Mouse (Mus musculus) embryonic facial prominence, embryonic 10.5 days (tissue): Measurements from ENCODE around the gene Mrps18b. TPM values are rescaled to one million over a fixed set of nuclear protein-coding genes. Genes with fewer than 3 reads are reported as not detected.

Experiments
- DNase-seq: peaks from one replicate; pipeline ENCODE4 v3.0.0-alpha.2; 2017; ENCODE audit warnings: low spot score
- H3K27ac ChIP-seq: fragments of 300-500 bp; sonication (generic); replicated peaks from 2 replicates; pipeline ENCODE4 v1.5.1; 2016; ENCODE audit warnings: mild to moderate bottlenecking
- H3K27me3 ChIP-seq: fragments of 300-500 bp; sonication (generic); replicated peaks from 2 replicates; pipeline ENCODE4 v1.6.1; 2016; ENCODE audit warnings: low read depth, mild to moderate bottlenecking; ENCODE audit not compliant: poor library complexity, severe bottlenecking
- H3K36me3 ChIP-seq: fragments of 300-500 bp; sonication (generic); replicated peaks from 2 replicates; pipeline ENCODE4 v1.6.1; 2016; ENCODE audit warnings: mild to moderate bottlenecking, moderate library complexity
- H3K4me1 ChIP-seq: fragments of 300-500 bp; sonication (generic); 2 replicates; pipeline ENCODE4 v1.6.1; 2016
- H3K4me3 ChIP-seq: fragments of 300-500 bp; sonication (generic); 2 replicates; pipeline ENCODE4 v1.5.1; 2016; ENCODE audit warnings: mild to moderate bottlenecking, moderate library complexity
- H3K9me3 ChIP-seq: fragments of 300-500 bp; sonication (generic); 2 replicates; pipeline ENCODE4 v1.6.1; 2016; ENCODE audit warnings: mild to moderate bottlenecking
- WGBS: fragments of 180-500 bp; shearing (Covaris S2); methylation state at CpG from one replicate; pipeline ENCODE4 v1.1.7; 2016; 5-methylcytosine and 5-hydroxymethylcytosine counted together
- polyA plus RNA-seq: library from polyadenylated mRNA; unstranded; fragments of >200 nt; fragmentation: Nextera tagmentation; extraction: Ambion mirVana; gene quantifications from 2 replicates; pipeline ENCODE4 v1.2.1, GENCODE M21; 2016

Mrps18b gene
- polyA plus RNA-seq, 1 experiment from 2014 or later: 96.0 TPM

DNA sequence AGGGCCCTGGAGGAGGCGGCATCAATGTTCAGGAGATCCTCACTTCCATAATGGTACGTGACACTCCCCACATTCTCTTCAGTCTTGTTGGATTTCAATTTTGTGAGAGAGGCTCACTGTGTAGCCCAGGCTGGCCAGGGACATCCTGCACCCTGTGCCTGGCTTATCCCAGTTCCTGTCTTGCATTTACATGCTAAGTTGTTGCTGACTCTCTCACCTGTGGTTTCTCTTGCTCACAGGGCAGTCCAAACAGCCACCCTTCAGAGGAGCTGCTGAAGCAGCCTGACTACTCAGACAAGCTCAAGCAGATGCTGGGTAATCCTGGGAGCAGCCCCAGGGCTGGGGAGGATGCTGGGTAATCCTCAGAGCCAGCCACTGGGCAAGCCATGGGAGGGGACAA, 13.3 kb upstream of the Mrps18b start:
- Histone ChIP-seq H3K27ac (no peak overlapping the region), H3K4me1 (no peaks in the 10 kb centered on the region), H3K27me3 (no peaks in the 10 kb centered on the region), H3K9me3 (no peaks in the 10 kb centered on the region), H3K36me3 (peaks cover 82% of the 10 kb centered on the region), H3K4me3 (no peak overlapping the region)
- 96% methylated on average over 2 of the region's 2 CpGs for WGBS
- no peak for DNase-seq

- no peak for DNase-seq
- Histone ChIP-seq H3K27me3 (no peaks in the 10 kb centered on the region), H3K4me3 (no peak overlapping the region), H3K27ac (no peak overlapping the region), H3K36me3 (peaks cover 99% of the 10 kb centered on the region), H3K4me1 (no peaks in the 10 kb centered on the region), H3K9me3 (no peaks in the 10 kb centered on the region)
- 92% methylated on average over 1 of the region's 1 CpGs for WGBS
Observed at GRCm38 (mm10) chr17:35927471-35927870, 11.3 kb upstream of the Mrps18b start.

- DNase-seq: no peak
- H3K4me3 ChIP-seq: no peak overlapping the region
- peaks cover 76% of the 10 kb centered on the region for H3K36me3 ChIP-seq
- no peaks in the 10 kb centered on the region for H3K9me3 ChIP-seq
- no peak overlapping the region for H3K27ac ChIP-seq
- no peaks in the 10 kb centered on the region for H3K27me3 ChIP-seq
- peaks cover 21% of the 10 kb centered on the region for H3K4me1 ChIP-seq
- 95% methylated on average over 4 of the region's 4 CpGs for WGBS
Observed at GRCm38 (mm10) chr17:35923281-35923680, 7.1 kb upstream of the Mrps18b start.

- WGBS: 89% methylated on average over 3 of the region's 3 CpGs
Observed at GRCm38 (mm10) chr17:35922566-35922965, 6.4 kb upstream of the Mrps18b start.

DNA sequence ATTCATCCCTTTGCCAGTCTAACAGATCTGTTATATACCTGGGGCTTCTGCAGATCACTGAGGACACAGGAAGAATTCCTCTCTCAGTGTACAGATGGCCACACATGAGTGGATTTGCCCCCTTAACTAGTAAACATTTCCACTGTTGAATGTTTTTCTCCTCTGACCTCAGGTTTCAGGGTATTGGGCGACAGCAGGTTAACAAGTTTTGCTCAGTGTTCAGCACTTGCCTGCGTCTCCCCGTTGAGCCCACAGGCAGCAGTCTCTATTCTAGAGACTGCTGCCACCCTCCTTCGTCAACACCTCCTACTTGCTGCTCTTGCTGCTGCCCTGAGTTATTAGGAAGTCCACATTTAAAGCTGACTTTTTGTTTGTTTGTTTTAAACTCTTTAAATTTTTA, 5.5 kb upstream of the Mrps18b start:
- H3K27ac ChIP-seq: no peak overlapping the region
- H3K4me1 ChIP-seq: peaks cover 21% of the 10 kb centered on the region
- peaks cover 69% of the 10 kb centered on the region for H3K36me3 ChIP-seq
- DNase-seq: no peak
- H3K27me3 ChIP-seq: no peaks in the 10 kb centered on the region
- no peaks in the 10 kb centered on the region for H3K9me3 ChIP-seq
- WGBS: 91% methylated on average over 4 of the region's 4 CpGs
- H3K4me3 ChIP-seq: no peak overlapping the region

More at GRCm38 (mm10) chr17:35922566-35922965, 6.4 kb upstream of the Mrps18b start:
- no peak overlapping the region for H3K27ac ChIP-seq
- H3K4me1 ChIP-seq: peaks cover 21% of the 10 kb centered on the region
- H3K9me3 ChIP-seq: no peaks in the 10 kb centered on the region
- H3K27me3 ChIP-seq: no peaks in the 10 kb centered on the region
- H3K36me3 ChIP-seq: peaks cover 73% of the 10 kb centered on the region
- no peak overlapping the region for H3K4me3 ChIP-seq
- DNase-seq: no peak

DNA sequence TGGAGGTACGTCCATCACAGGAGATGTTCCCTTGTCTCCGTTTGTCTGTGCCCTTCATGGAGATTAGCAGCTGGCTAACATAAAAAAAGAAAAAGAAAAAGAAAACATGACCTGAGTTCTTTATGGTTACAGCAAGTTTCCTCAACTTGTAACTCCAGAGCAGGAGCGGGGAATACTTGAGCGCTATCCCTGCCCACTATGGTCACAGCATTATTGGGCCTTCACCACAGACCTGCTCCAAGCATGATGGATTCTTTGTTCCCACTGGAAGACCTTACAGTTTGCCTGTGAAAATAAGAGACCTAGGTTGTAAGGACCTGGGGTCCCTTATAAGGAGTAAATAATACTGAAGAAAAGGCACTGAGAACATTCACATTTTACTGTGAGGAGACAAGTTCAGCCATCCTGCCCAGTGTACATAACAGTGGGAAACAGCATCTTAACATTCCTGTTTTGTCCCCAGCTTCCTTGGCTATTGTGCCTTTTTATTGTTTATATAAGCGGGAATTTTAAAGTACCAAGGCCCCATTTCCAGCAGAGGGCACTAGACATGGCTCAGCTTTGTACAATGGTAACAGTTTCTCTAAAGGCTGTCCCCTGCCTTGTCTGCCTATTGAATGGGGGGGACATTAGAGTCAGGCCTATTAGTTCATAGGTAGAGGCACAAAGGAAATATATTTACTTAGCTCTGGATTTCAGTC, 4.8 kb upstream of the Mrps18b start:
- Histone ChIP-seq H3K4me1 (peaks cover 21% of the 10 kb centered on the region), H3K36me3 (peaks cover 62% of the 10 kb centered on the region), H3K4me3 (peak overlapping the region; percentile 2; the same call in 1 of the 2 replicates), H3K27me3 (no peaks in the 10 kb centered on the region), H3K9me3 (no peaks in the 10 kb centered on the region), H3K27ac (peak overlapping the region; percentile 51)
- peak; percentile 36 for DNase-seq
- WGBS: 74% methylated on average over 5 of the region's 5 CpGs

GRCm38 (mm10) chr17:35920384-35920783, 4.2 kb upstream of the Mrps18b start:
- peak overlapping the region; percentile 97 for H3K27ac ChIP-seq

DNA sequence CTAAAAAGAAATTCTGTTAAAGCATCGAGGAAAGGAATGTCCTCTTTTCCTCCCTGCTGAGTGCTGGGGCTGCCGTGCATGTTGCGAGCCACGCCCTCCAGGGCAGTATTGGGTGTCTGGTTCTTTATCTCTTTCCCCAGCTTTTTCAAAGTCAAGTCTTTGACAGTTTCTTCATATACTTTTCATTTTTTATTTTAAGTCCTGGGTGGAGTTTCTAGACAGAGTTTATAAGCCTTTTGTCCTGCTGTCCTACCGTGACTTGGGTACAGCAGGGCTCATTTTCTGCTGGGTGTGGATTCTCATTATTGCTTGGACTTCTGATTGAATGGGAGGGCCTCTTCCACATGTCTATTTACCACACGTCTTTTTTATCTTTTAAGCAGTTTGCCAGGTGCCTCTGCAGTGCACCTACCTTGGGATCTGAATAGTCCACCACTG, 3.7 kb upstream of the Mrps18b start:
- no peak for DNase-seq
- Histone ChIP-seq H3K4me3 (peak overlapping the region; percentile 83), H3K27me3 (no peaks in the 10 kb centered on the region), H3K4me1 (peaks cover 28% of the 10 kb centered on the region), H3K9me3 (no peaks in the 10 kb centered on the region), H3K36me3 (peaks cover 51% of the 10 kb centered on the region), H3K27ac (peak overlapping the region; percentile 97)
- 74% methylated on average over 6 of the region's 6 CpGs for WGBS

More at GRCm38 (mm10) chr17:35920384-35920783, 4.2 kb upstream of the Mrps18b start:
- WGBS: 84% methylated on average over 1 of the region's 1 CpGs
- peaks cover 56% of the 10 kb centered on the region for H3K36me3 ChIP-seq
- no peaks in the 10 kb centered on the region for H3K9me3 ChIP-seq
- H3K27me3 ChIP-seq: no peaks in the 10 kb centered on the region
- DNase-seq: no peak
- H3K4me1 ChIP-seq: peaks cover 23% of the 10 kb centered on the region
- H3K4me3 ChIP-seq: peak overlapping the region; percentile 83

GRCm38 (mm10) chr17:35919060-35919715, 3.0 kb upstream of the Mrps18b start:
- peak; percentile 91 for DNase-seq
- H3K4me3 ChIP-seq: peak overlapping the region; percentile 83

DNA sequence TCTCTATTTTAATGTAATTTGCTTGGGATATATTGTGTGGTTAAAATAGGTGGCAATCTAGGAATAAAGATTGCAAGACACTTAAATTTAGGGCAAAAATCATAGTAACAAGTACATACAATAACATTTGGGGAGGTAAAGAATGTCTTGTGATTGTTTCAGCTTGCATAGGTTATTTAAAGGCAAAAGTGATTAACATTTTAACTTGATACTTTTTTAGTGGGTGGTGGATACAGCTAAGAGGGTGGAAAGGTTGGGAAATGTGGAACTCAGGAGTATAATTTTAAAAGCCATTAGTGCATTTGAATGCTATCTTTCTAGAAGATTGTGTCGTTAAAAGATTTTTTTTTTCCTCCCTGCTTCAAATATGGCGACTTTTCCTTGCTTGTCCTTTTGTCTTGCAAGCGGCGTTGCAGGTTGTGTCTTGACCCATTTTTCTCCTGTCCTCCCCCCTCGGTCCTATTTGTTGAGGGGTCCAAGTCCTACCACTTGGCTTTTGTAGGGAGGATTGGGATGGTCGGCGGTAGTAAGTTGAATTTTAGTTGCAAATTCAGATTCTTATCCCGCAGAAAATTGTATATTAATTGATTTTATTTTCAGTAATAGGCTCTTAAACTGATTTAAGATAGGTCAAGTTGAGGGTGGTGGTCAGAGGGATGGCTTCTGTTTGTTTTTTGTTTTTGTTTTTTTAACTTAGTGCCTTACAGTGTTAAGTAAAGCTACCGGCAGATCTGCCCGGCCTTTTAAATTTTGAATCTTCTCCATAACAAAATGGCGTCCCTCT, 2.3 kb upstream of the Mrps18b start:
- peak overlapping the region; percentile 97 for H3K27ac ChIP-seq
- peaks cover 48% of the 10 kb centered on the region for H3K36me3 ChIP-seq
- under 1% methylated on average over 11 of the region's 11 CpGs for WGBS

More at GRCm38 (mm10) chr17:35919060-35919715, 3.0 kb upstream of the Mrps18b start:
- peaks cover 30% of the 10 kb centered on the region for H3K4me1 ChIP-seq
- WGBS: 22% methylated on average over 7 of the region's 7 CpGs
- H3K27me3 ChIP-seq: no peaks in the 10 kb centered on the region
- H3K36me3 ChIP-seq: peaks cover 48% of the 10 kb centered on the region
- H3K9me3 ChIP-seq: no peaks in the 10 kb centered on the region
- peak overlapping the region; percentile 97 for H3K27ac ChIP-seq

DNA sequence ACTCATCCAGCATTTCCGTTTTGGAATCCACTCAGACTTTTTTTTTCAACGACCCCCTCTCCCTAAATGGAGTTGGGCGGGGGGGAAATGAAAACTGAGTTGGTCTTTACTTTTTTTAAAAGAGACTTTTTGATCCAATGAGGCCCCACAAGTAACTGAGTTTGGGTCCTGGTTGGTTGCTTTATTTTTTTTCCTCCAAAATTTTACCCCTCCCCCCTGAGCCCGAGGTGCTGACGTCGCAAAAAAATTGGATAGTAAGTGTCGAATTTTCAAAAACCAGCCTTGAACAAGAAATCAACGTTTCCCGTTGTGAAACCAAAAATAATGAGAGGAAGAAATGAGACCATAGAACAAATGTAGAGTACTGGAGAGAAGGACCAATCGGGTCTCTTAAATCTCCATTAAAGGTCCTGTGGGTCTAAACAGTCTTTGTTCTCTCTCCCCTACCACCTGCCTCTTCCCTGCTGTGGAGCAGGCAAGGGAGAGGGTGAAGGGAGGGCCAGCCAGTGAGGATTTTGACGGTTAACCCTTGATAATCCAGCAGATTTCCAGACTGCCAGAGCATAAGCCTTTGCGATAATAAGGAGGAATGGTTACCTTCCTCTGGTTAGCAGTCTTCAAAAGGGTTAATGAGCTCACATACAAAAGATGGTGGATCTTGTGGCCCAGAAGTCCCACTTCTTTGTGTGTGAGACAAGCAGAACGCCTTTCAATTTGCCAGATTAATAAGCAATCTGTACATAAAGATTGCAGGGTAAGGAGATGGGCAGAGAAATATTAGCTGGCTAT, 1.5 kb upstream of the Mrps18b start:
- Histone ChIP-seq H3K4me1 (peaks cover 30% of the 10 kb centered on the region), H3K9me3 (no peaks in the 10 kb centered on the region), H3K27me3 (no peaks in the 10 kb centered on the region), H3K27ac (peak overlapping the region; percentile 97), H3K36me3 (peaks cover 48% of the 10 kb centered on the region), H3K4me3 (peak overlapping the region; percentile 83)
- under 1% methylated on average over 13 of the region's 13 CpGs for WGBS
- peak; percentile 71 for DNase-seq

More for the DNA sequence above, 2.3 kb upstream of the Mrps18b start:
- H3K4me3 ChIP-seq: peak overlapping the region; percentile 83
- no peaks in the 10 kb centered on the region for H3K27me3 ChIP-seq
- H3K4me1 ChIP-seq: peaks cover 30% of the 10 kb centered on the region
- DNase-seq: peak; percentile 65
- H3K9me3 ChIP-seq: no peaks in the 10 kb centered on the region

- Histone ChIP-seq H3K4me3 (peak overlapping the region; percentile 83), H3K36me3 (peaks cover 49% of the 10 kb centered on the region)
- WGBS: 1% methylated on average over 8 of the region's 8 CpGs
Observed at GRCm38 (mm10) chr17:35917143-35917462, 914 bp upstream of the Mrps18b start.

More at GRCm38 (mm10) chr17:35917143-35917462, 914 bp upstream of the Mrps18b start:
- H3K9me3 ChIP-seq: no peaks in the 10 kb centered on the region
- H3K4me1 ChIP-seq: peaks cover 30% of the 10 kb centered on the region
- peak; percentile 56 for DNase-seq
- H3K27ac ChIP-seq: peak overlapping the region; percentile 97
- H3K27me3 ChIP-seq: no peaks in the 10 kb centered on the region
